8 mouse cellular contexts compared by ENCODE assay signal in the genomic region with DNA sequence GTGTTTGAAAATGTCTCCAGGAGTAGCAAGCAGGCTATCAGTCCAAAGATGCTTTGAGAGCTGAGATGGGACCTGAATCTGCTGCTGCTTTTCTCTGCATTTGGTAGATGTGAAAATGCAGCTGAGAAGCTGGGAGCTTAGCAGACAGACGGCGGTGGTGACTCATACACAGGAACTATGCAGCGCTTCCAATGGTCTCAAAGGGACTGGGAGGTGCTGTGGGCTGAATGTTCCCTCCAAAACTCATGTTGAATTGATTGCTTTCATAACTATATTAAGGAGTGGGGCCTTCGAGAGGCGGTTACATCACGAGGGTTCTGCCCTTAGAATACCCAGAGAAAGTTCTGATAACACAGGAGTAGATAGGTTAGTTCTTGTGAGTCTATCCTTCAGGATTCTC.
A peak's percentile ranks its signal among the peaks of the same experiment; 100 is the strongest.
DNase-seq lines count a peak whose midpoint lies in the region; ATAC-seq lines count a peak whose summit lies in the region.
"Had no signal": no experiment of that assay in that cellular context is flagged by ENCODE, and none has a peak within 500 bp of the region (broad histone marks: within the 10 kb centered on the region; RNA-seq: fewer than 3 reads in every experiment).

No protein-coding gene starts in this region.

- peaks cover 21% of the 10 kb centered on the region for H3K27me3 ChIP-seq in megakaryocyte, embryonic 14.5 days (replicated peaks)
- peaks cover 32% of the 10 kb centered on the region for H3K27me3 ChIP-seq in heart, embryonic 15.5 days
- peaks cover 45% of the 10 kb centered on the region for H3K27me3 ChIP-seq in lung, embryonic 15.5 days

- no peak overlapping the region for H3K9ac ChIP-seq in heart, embryonic 15.5 days
- no peak overlapping the region for H3K9ac ChIP-seq in lung, embryonic 15.5 days
- H3K9ac ChIP-seq: limb, embryonic 13.5 days had no signal

- peak overlapping the region; percentile 30; the same call in 1 of the 2 replicates for H3K4me2 ChIP-seq in heart, embryonic 15.5 days
- H3K4me2 ChIP-seq in lung, embryonic 15.5 days = peak overlapping the region; percentile 36
- H3K4me2 ChIP-seq: limb, embryonic 13.5 days had no signal

- 25% methylated on average over 6 of the region's 6 CpGs for WGBS in heart, embryonic 15.5 days
- WGBS in lung, embryonic 15.5 days = 27% methylated on average over 6 of the region's 6 CpGs

- peak; percentile 83 for DNase-seq in brain, adult 2 months (ENCODE audit: low read depth, low spot score)
- no peak for DNase-seq in thymus, adult 18-20 months
- no peak for DNase-seq in B cell, adult 2 months

- 0 out of 2 replicates have a peak overlapping the region, but pooled peaks have one; percentile 9 for H3K27ac ChIP-seq in heart, embryonic 15.5 days
- H3K27ac ChIP-seq in lung, embryonic 15.5 days = no peak overlapping the region
- H3K27ac ChIP-seq: limb, embryonic 13.5 days had no signal

- ATAC-seq in megakaryocyte, adult 5-6 weeks (ENCODE audit: poor library complexity, severe bottlenecking) = no peak
- ATAC-seq in heart, embryonic 15.5 days (replicated peaks; ENCODE audit: insufficient number of reproducible peaks, insufficient read depth, low FRiP score, low read depth) = no peak
- no peak for ATAC-seq in lung, embryonic 15.5 days (ENCODE audit: borderline replicate concordance, extremely low read depth, low FRiP score, low TSS enrichment)

- H3K4me1 ChIP-seq in megakaryocyte, embryonic 14.5 days = peaks cover 13% of the 10 kb centered on the region
- H3K4me1 ChIP-seq in heart, embryonic 15.5 days (replicated peaks) = no peaks in the 10 kb centered on the region
- no peaks in the 10 kb centered on the region for H3K4me1 ChIP-seq in lung, embryonic 15.5 days
- H3K4me1 ChIP-seq: limb, embryonic 13.5 days had no signal

- H3K4me3 ChIP-seq in megakaryocyte, embryonic 14.5 days (replicated peaks) = peak overlapping the region; percentile 70
- no peak overlapping the region for H3K4me3 ChIP-seq in heart, embryonic 15.5 days
- H3K4me3 ChIP-seq in lung, embryonic 15.5 days = 0 out of 2 replicates have a peak overlapping the region, but pooled peaks have one; percentile 10
- H3K4me3 ChIP-seq: limb, embryonic 13.5 days had no signal

- H3K9me3 ChIP-seq in megakaryocyte, embryonic 14.5 days = peaks cover 3% of the 10 kb centered on the region; the same call in 1 of the 2 replicates
- no peaks in the 10 kb centered on the region for H3K9me3 ChIP-seq in heart, embryonic 15.5 days (replicated peaks)
- H3K9me3 ChIP-seq in lung, embryonic 15.5 days = no peaks in the 10 kb centered on the region
- H3K9me3 ChIP-seq: limb, embryonic 13.5 days had no signal

- H3K36me3 ChIP-seq in megakaryocyte, embryonic 14.5 days (replicated peaks; ENCODE audit: low read length) = no peaks in the 10 kb centered on the region
- H3K36me3 ChIP-seq in heart, embryonic 15.5 days = no peaks in the 10 kb centered on the region
- H3K36me3 ChIP-seq in lung, embryonic 15.5 days = no peaks in the 10 kb centered on the region
- H3K36me3 ChIP-seq: limb, embryonic 13.5 days had no signal
